Mouse (Mus musculus) midbrain, embryonic 16.5 days (tissue): ENCODE data around the gene Alg11. TPM values are rescaled to one million over a fixed set of nuclear protein-coding genes. Genes with fewer than 3 reads are reported as not detected.

Experiments
- ATAC-seq: fragments of 200-750 bp; cut with Nextera tagmentation; 2 replicates; pipeline ENCODE4 v1.8.0; 2017; ENCODE audit warnings: moderate TSS enrichment
- H3K27ac ChIP-seq: fragments of 300-500 bp; sonication (generic); 2 replicates; pipeline ENCODE4 v1.5.1; 2014; ENCODE audit warnings: mild to moderate bottlenecking, low read length, mixed read lengths
- H3K27me3 ChIP-seq: fragments of 300-500 bp; sonication (generic); 2 replicates; pipeline ENCODE4 v1.6.1; 2014; ENCODE audit warnings: low read depth, low read length, mixed read lengths; ENCODE audit not compliant: control insufficient read depth, insufficient read depth
- H3K36me3 ChIP-seq: fragments of 300-500 bp; sonication (generic); 2 replicates; pipeline ENCODE4 v1.6.1; 2014; ENCODE audit warnings: mild to moderate bottlenecking, low read length, moderate library complexity, mixed read lengths; ENCODE audit not compliant: control insufficient read depth, insufficient read depth
- H3K4me1 ChIP-seq: fragments of 300-500 bp; sonication (generic); 2 replicates; pipeline ENCODE4 v1.6.1; 2014; ENCODE audit warnings: mild to moderate bottlenecking, low read length, mixed read lengths; ENCODE audit not compliant: control insufficient read depth, insufficient read depth
- H3K4me2 ChIP-seq: fragments of 300-500 bp; sonication (generic); 2 replicates; pipeline ENCODE4 v1.6.1; 2014; ENCODE audit warnings: mild to moderate bottlenecking, low read length, mixed read lengths
- H3K4me3 ChIP-seq: fragments of 300-500 bp; sonication (generic); 2 replicates; pipeline ENCODE4 v1.5.1; 2014; ENCODE audit warnings: low read depth, mild to moderate bottlenecking, low read length, moderate library complexity, mixed read lengths
- H3K9ac ChIP-seq: fragments of 300-500 bp; sonication (generic); 2 replicates; pipeline ENCODE4 v1.6.1; 2014; ENCODE audit warnings: low read depth, low read length, mixed read lengths
- H3K9me3 ChIP-seq: fragments of 300-500 bp; sonication (generic); replicated peaks from 2 replicates; pipeline ENCODE4 v1.6.1; 2014; ENCODE audit warnings: mild to moderate bottlenecking, low read length, mixed read lengths; ENCODE audit not compliant: control insufficient read depth, poor library complexity, severe bottlenecking
- WGBS: fragments of 180-500 bp; shearing (Covaris S2); extraction: QIAGEN DNeasy Blood & Tissue Kit; methylation state at CpG from one replicate; pipeline ENCODE4 v1.1.7; 2014; 5-methylcytosine and 5-hydroxymethylcytosine counted together
- polyA plus RNA-seq: library from polyadenylated mRNA; unstranded; fragments of >200 nt; fragmentation: Nextera tagmentation; extraction: Ambion mirVana; gene quantifications from 2 replicates; pipeline ENCODE4 v1.2.1, GENCODE M21; 2015

Alg11 gene
- polyA plus RNA-seq = 44.5 and 49.6 TPM in 2 replicates

GRCm38 (mm10) chr8:22060446-22060889 is at the start of gene Alg11:
TSS of gene Alg11 (plus strand) at chr8:22060721.
- Histone ChIP-seq H3K4me3 (peak within 1 kb of the TSS; percentile 81), H3K27me3 (0 out of 2 replicates have a peak, but pooled peaks cover 2% of the 10 kb centered on the region), H3K4me2 (peak within 1 kb of the TSS; percentile 93), H3K36me3 (peaks cover 11% of the 10 kb centered on the region), H3K9ac (peak within 1 kb of the TSS; percentile 80), H3K27ac (peak within 1 kb of the TSS; percentile 58; the same call in 1 of the 2 replicates), H3K4me1 (peaks cover 7% of the 10 kb centered on the region), H3K9me3 (no peaks in the 10 kb centered on the region)
- peak; percentile 100 for ATAC-seq
- WGBS = under 1% methylated on average over 35 of the region's 36 CpGs

GRCm38 (mm10) chr8:22013034-22013707 is 47.4 kb upstream of the Alg11 start:
- H3K4me3 ChIP-seq = no peak overlapping the region
- no peaks in the 10 kb centered on the region for H3K9me3 ChIP-seq
- no peak overlapping the region for H3K27ac ChIP-seq
- H3K4me1 ChIP-seq = no peaks in the 10 kb centered on the region
- WGBS = 64% methylated on average over 24 of the region's 24 CpGs
- no peak overlapping the region for H3K9ac ChIP-seq
- peak; percentile 53; the same call in 1 of the 2 replicates for ATAC-seq
- H3K36me3 ChIP-seq = no peaks in the 10 kb centered on the region
- no peak overlapping the region for H3K4me2 ChIP-seq
- no peaks in the 10 kb centered on the region for H3K27me3 ChIP-seq

GRCm38 (mm10) chr8:22017731-22018130 is 42.8 kb upstream of the Alg11 start:
- WGBS = 72% methylated on average over 7 of the region's 7 CpGs
- H3K9me3 ChIP-seq = no peaks in the 10 kb centered on the region

GRCm38 (mm10) chr8:22019498-22019897 is 41.0 kb upstream of the Alg11 start:
- no peak overlapping the region for H3K27ac ChIP-seq
- H3K4me1 ChIP-seq = no peaks in the 10 kb centered on the region
- no peaks in the 10 kb centered on the region for H3K36me3 ChIP-seq
- no peaks in the 10 kb centered on the region for H3K9me3 ChIP-seq
- no peaks in the 10 kb centered on the region for H3K27me3 ChIP-seq
- 88% methylated on average over 5 of the region's 5 CpGs for WGBS
- H3K4me3 ChIP-seq = no peak overlapping the region
- H3K9ac ChIP-seq = no peak overlapping the region
- no peak for ATAC-seq
- H3K4me2 ChIP-seq = no peak overlapping the region

More at GRCm38 (mm10) chr8:22017731-22018130, 42.8 kb upstream of the Alg11 start:
- no peak overlapping the region for H3K4me3 ChIP-seq
- no peaks in the 10 kb centered on the region for H3K27me3 ChIP-seq
- H3K27ac ChIP-seq = no peak overlapping the region
- H3K4me2 ChIP-seq = no peak overlapping the region
- ATAC-seq = no peak
- no peaks in the 10 kb centered on the region for H3K36me3 ChIP-seq
- H3K9ac ChIP-seq = no peak overlapping the region
- no peaks in the 10 kb centered on the region for H3K4me1 ChIP-seq

- WGBS = 59% methylated on average over 7 of the region's 7 CpGs
- no peak overlapping the region for H3K27ac ChIP-seq
- H3K9me3 ChIP-seq = no peaks in the 10 kb centered on the region
- no peaks in the 10 kb centered on the region for H3K27me3 ChIP-seq
- no peak overlapping the region for H3K9ac ChIP-seq
- H3K4me2 ChIP-seq = no peak overlapping the region
- H3K4me3 ChIP-seq = no peak overlapping the region
- no peaks in the 10 kb centered on the region for H3K36me3 ChIP-seq
- H3K4me1 ChIP-seq = no peaks in the 10 kb centered on the region
- no peak for ATAC-seq
Observed at GRCm38 (mm10) chr8:22022244-22022643, 38.3 kb upstream of the Alg11 start.

GRCm38 (mm10) chr8:22025241-22025640 is 35.3 kb upstream of the Alg11 start:
- no peak for ATAC-seq
- no peak overlapping the region for H3K4me3 ChIP-seq
- H3K4me1 ChIP-seq = no peaks in the 10 kb centered on the region
- no peaks in the 10 kb centered on the region for H3K36me3 ChIP-seq
- no peak overlapping the region for H3K9ac ChIP-seq
- no peaks in the 10 kb centered on the region for H3K9me3 ChIP-seq
- no peak overlapping the region for H3K4me2 ChIP-seq
- 78% methylated on average over 4 of the region's 4 CpGs for WGBS
- H3K27ac ChIP-seq = no peak overlapping the region
- H3K27me3 ChIP-seq = no peaks in the 10 kb centered on the region

- no peaks in the 10 kb centered on the region for H3K4me1 ChIP-seq
- H3K27ac ChIP-seq = no peak overlapping the region
- H3K4me3 ChIP-seq = no peak overlapping the region
- no peak overlapping the region for H3K9ac ChIP-seq
- no peak for ATAC-seq
- H3K27me3 ChIP-seq = no peaks in the 10 kb centered on the region
- H3K36me3 ChIP-seq = no peaks in the 10 kb centered on the region
- 90% methylated on average over 3 of the region's 3 CpGs for WGBS
- no peaks in the 10 kb centered on the region for H3K9me3 ChIP-seq
- no peak overlapping the region for H3K4me2 ChIP-seq
Observed at GRCm38 (mm10) chr8:22028973-22029372, 31.5 kb upstream of the Alg11 start.

GRCm38 (mm10) chr8:22030990-22031389 is 29.5 kb upstream of the Alg11 start:
- Histone ChIP-seq H3K27ac (no peak overlapping the region), H3K4me1 (no peaks in the 10 kb centered on the region), H3K27me3 (no peaks in the 10 kb centered on the region), H3K4me3 (no peak overlapping the region), H3K9me3 (no peaks in the 10 kb centered on the region), H3K36me3 (no peaks in the 10 kb centered on the region), H3K9ac (no peak overlapping the region), H3K4me2 (no peak overlapping the region)
- 96% methylated on average over 3 of the region's 3 CpGs for WGBS
- no peak for ATAC-seq

- Histone ChIP-seq H3K27me3 (no peaks in the 10 kb centered on the region), H3K4me3 (no peak overlapping the region), H3K9me3 (no peaks in the 10 kb centered on the region), H3K27ac (no peak overlapping the region), H3K4me2 (no peak overlapping the region), H3K9ac (no peak overlapping the region), H3K4me1 (no peaks in the 10 kb centered on the region), H3K36me3 (no peaks in the 10 kb centered on the region)
- 82% methylated on average over 9 of the region's 9 CpGs for WGBS
- no peak for ATAC-seq
Observed at GRCm38 (mm10) chr8:22036137-22036536, 24.4 kb upstream of the Alg11 start.
